Mouse (Mus musculus): Measurements from ENCODE around the gene Chka. TPM values are rescaled to one million over a fixed set of nuclear protein-coding genes. Genes with fewer than 3 reads are reported as not detected.
A peak's percentile ranks its signal among the peaks of the same experiment; 100 is the strongest.

Gene Chka
- 30.9 and 46.5 TPM in 2 replicates for total RNA-seq (2017)

GRCm38 (mm10) chr19:3851502-3851962 lies at the start of gene Chka:
TSS of gene Chka (plus strand) at chr19:3851773.
- peak; percentile 97 for ATAC-seq (replicated peaks; ENCODE audit: low read depth, poor library complexity, severe bottlenecking)

GRCm38 (mm10) chr19:3805526-3805925 lies 46.0 kb upstream of the Chka start:
- no peak for ATAC-seq (replicated peaks; ENCODE audit: low read depth, poor library complexity, severe bottlenecking)

GRCm38 (mm10) chr19:3810536-3811233 lies 40.9 kb upstream of the Chka start:
- no peak for ATAC-seq (replicated peaks; ENCODE audit: low read depth, poor library complexity, severe bottlenecking)

- no peak for ATAC-seq (replicated peaks; ENCODE audit: low read depth, poor library complexity, severe bottlenecking)
Measured at GRCm38 (mm10) chr19:3814461-3814860, 37.1 kb upstream of the Chka start.

GRCm38 (mm10) chr19:3815824-3816223 lies 35.7 kb upstream of the Chka start:
- no peak for ATAC-seq (replicated peaks; ENCODE audit: low read depth, poor library complexity, severe bottlenecking)

- no peak for ATAC-seq (replicated peaks; ENCODE audit: low read depth, poor library complexity, severe bottlenecking)
Measured at GRCm38 (mm10) chr19:3819080-3819479, 32.5 kb upstream of the Chka start.

- no peak for ATAC-seq (replicated peaks; ENCODE audit: low read depth, poor library complexity, severe bottlenecking)
Measured at GRCm38 (mm10) chr19:3819899-3820444, 31.6 kb upstream of the Chka start.

GRCm38 (mm10) chr19:3825044-3825443 lies 26.5 kb upstream of the Chka start:
- no peak for ATAC-seq (replicated peaks; ENCODE audit: low read depth, poor library complexity, severe bottlenecking)

GRCm38 (mm10) chr19:3829863-3830262 lies 21.7 kb upstream of the Chka start:
- no peak for ATAC-seq (replicated peaks; ENCODE audit: low read depth, poor library complexity, severe bottlenecking)

- ATAC-seq (replicated peaks; ENCODE audit: low read depth, poor library complexity, severe bottlenecking) = no peak
Measured at GRCm38 (mm10) chr19:3831716-3832115, 19.9 kb upstream of the Chka start.

GRCm38 (mm10) chr19:3832851-3833353 lies 18.7 kb upstream of the Chka start:
- peak; percentile 96 for ATAC-seq (replicated peaks; ENCODE audit: low read depth, poor library complexity, severe bottlenecking)

- ATAC-seq (replicated peaks; ENCODE audit: low read depth, poor library complexity, severe bottlenecking) = no peak
Measured at GRCm38 (mm10) chr19:3834301-3834700, 17.3 kb upstream of the Chka start.

GRCm38 (mm10) chr19:3836791-3837190 lies 14.8 kb upstream of the Chka start:
- ATAC-seq (replicated peaks; ENCODE audit: low read depth, poor library complexity, severe bottlenecking) = no peak

GRCm38 (mm10) chr19:3838931-3839330 lies 12.6 kb upstream of the Chka start:
- no peak for ATAC-seq (replicated peaks; ENCODE audit: low read depth, poor library complexity, severe bottlenecking)

- ATAC-seq (replicated peaks; ENCODE audit: low read depth, poor library complexity, severe bottlenecking) = no peak
Measured at GRCm38 (mm10) chr19:3839686-3840085, 11.9 kb upstream of the Chka start.

- no peak for ATAC-seq (replicated peaks; ENCODE audit: low read depth, poor library complexity, severe bottlenecking)
Measured at GRCm38 (mm10) chr19:3840214-3840651, 11.3 kb upstream of the Chka start.

- ATAC-seq (replicated peaks; ENCODE audit: low read depth, poor library complexity, severe bottlenecking) = no peak
Measured at GRCm38 (mm10) chr19:3840685-3841084, 10.9 kb upstream of the Chka start.

- no peak for ATAC-seq (replicated peaks; ENCODE audit: low read depth, poor library complexity, severe bottlenecking)
Measured at GRCm38 (mm10) chr19:3842359-3843148, 9.0 kb upstream of the Chka start.

- no peak for ATAC-seq (replicated peaks; ENCODE audit: low read depth, poor library complexity, severe bottlenecking)
Measured at GRCm38 (mm10) chr19:3843629-3844028, 7.9 kb upstream of the Chka start.

- ATAC-seq (replicated peaks; ENCODE audit: low read depth, poor library complexity, severe bottlenecking) = no peak
Measured at GRCm38 (mm10) chr19:3844836-3845235, 6.7 kb upstream of the Chka start.

- ATAC-seq (replicated peaks; ENCODE audit: low read depth, poor library complexity, severe bottlenecking) = no peak
Measured at GRCm38 (mm10) chr19:3845339-3845738, 6.2 kb upstream of the Chka start.
